Mouse (Mus musculus) spleen, postnatal 4 days (tissue): ENCODE data around the gene Atp2b4.

Experiments used
- DNase-seq, 2 experiments: peaks; one replicate each; pipeline ENCODE4 v3.0.0; 2022; ENCODE audit warnings: low spot score in 2 of 2

Atp2b4 gene

GRCm38 (mm10) chr1:133800948-133801393 lies at the start of gene Atp2b4:
Gene Atp2b4, minus strand, starts transcription at chr1:133801041.
- DNase-seq: peak; percentile 99

GRCm38 (mm10) chr1:133844734-133845133 lies 43.9 kb upstream of the Atp2b4 start:
- DNase-seq: no peak

- no peak for DNase-seq
These were observed 43.1 kb upstream of the Atp2b4 start for GRCm38 (mm10) chr1:133843900-133844299.

GRCm38 (mm10) chr1:133843370-133843769 lies 42.5 kb upstream of the Atp2b4 start:
- no peak for DNase-seq

GRCm38 (mm10) chr1:133842074-133842725 lies 41.4 kb upstream of the Atp2b4 start:
- DNase-seq: no peak

GRCm38 (mm10) chr1:133841171-133841926 lies 40.5 kb upstream of the Atp2b4 start:
- no peak for DNase-seq

GRCm38 (mm10) chr1:133840530-133840929 lies 39.7 kb upstream of the Atp2b4 start:
- no peak for DNase-seq

- no peak for DNase-seq
These were observed 33.5 kb upstream of the Atp2b4 start for GRCm38 (mm10) chr1:133834309-133834708.

- no peak for DNase-seq
These were observed 31.9 kb upstream of the Atp2b4 start for GRCm38 (mm10) chr1:133832781-133833180.

GRCm38 (mm10) chr1:133826193-133826592 lies 25.4 kb upstream of the Atp2b4 start:
- no peak for DNase-seq

- peak; percentile 92 for DNase-seq
These were observed 24.7 kb upstream of the Atp2b4 start for GRCm38 (mm10) chr1:133825543-133825942.

- DNase-seq: no peak
These were observed 24.3 kb upstream of the Atp2b4 start for GRCm38 (mm10) chr1:133825140-133825539.

- peak in 1 of 2 experiments; percentile 64 for DNase-seq
These were observed 20.3 kb upstream of the Atp2b4 start for GRCm38 (mm10) chr1:133821144-133821543.

GRCm38 (mm10) chr1:133820100-133820499 lies 19.3 kb upstream of the Atp2b4 start:
- peak in 1 of 2 experiments; percentile 59 for DNase-seq

GRCm38 (mm10) chr1:133818531-133818930 lies 17.7 kb upstream of the Atp2b4 start:
- DNase-seq: no peak

GRCm38 (mm10) chr1:133815747-133816491 lies 15.1 kb upstream of the Atp2b4 start:
- no peak for DNase-seq

- DNase-seq: no peak
These were observed 8.5 kb upstream of the Atp2b4 start for GRCm38 (mm10) chr1:133809376-133809775.

- DNase-seq: no peak
These were observed 7.2 kb upstream of the Atp2b4 start for GRCm38 (mm10) chr1:133808020-133808419.

GRCm38 (mm10) chr1:133801743-133802142 lies 902 bp upstream of the Atp2b4 start:
- peak in 1 of 2 experiments; percentile 14 for DNase-seq

- no peak for DNase-seq
These were observed 329 bp downstream of the Atp2b4 start for GRCm38 (mm10) chr1:133800512-133800911.

- peak in 1 of 2 experiments; percentile 53 for DNase-seq
These were observed 975 bp downstream of the Atp2b4 start for GRCm38 (mm10) chr1:133799686-133800445.
